Mouse (Mus musculus) spleen, postnatal 36 days (tissue): ENCODE results near the gene Dnajb4.
"Not testable (repeated sequence)": the region's sequence is repeated elsewhere in the genome, so short reads cannot be mapped to it uniquely, and the experiment has no call there.

Experiments
- DNase-seq, 2 experiments: peaks; one replicate each; pipeline ENCODE4 v3.0.0; 2022; ENCODE audit warnings: low spot score in 2 of 2, mixed read lengths in 1 of 2

The Dnajb4 gene

GRCm38 (mm10) chr3:152149449-152149848 lies 60.7 kb downstream of the Dnajb4 start:
- DNase-seq: no peak

GRCm38 (mm10) chr3:152147085-152147831 lies 62.8 kb downstream of the Dnajb4 start:
- no peak for DNase-seq

DNA sequence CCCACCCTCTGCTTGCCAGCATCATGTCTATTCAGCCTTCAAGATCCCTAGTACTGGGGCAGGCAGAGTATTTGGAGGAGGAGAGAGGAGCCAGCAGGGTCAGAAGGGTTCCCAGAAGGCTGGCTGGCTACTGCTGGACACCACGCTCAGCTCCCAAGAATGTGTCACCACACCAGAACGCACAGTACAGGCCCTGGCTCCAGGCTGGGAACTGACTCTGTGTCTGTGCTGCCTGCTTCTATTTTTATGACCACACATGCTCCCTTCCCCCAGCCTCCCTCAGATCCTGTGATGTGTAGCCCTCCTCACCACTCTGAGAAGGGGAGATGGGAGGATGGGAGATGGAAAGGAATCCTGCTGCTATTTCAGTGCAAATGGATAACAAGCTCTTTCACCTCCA lies 64.9 kb downstream of the Dnajb4 start:
- DNase-seq: no peak

DNA sequence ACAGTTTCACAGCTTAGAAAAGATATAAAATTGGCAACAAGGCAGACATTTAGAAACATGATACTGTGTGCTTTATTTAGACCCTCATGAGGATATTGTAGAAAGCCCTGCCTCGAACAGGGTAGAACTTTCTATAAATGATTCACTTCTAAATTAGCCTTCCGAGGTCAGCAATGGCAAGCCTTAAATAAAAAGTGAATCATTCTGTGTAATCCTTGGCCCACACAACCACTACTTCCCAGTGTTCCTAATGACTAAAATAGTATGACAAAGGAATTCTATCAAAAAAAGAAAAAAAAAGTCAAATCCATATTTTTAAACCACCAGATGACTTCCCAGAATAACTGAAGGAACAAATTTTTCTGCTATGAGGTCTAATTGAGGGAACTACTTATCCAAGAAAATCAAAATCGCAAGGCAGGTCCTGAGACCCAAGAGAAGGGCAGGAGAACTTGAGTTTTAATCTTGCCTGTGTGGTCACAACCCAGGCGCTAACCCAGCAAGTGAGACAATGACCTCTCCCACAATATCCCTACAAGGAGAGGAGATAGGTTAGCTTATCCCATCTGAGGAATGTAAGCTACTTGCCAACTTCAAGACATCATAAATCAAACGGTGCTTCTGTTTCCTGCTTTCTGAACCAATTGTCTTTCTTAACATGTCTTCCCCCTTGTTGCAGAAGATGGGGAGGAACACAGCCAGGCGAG lies 67.0 kb downstream of the Dnajb4 start:
- no peak for DNase-seq

- no peak for DNase-seq
Measured at GRCm38 (mm10) chr3:152142146-152142545, 68.0 kb downstream of the Dnajb4 start.

- DNase-seq: not testable (repeated sequence)
Measured at GRCm38 (mm10) chr3:152139308-152139707, 70.8 kb downstream of the Dnajb4 start.

DNA sequence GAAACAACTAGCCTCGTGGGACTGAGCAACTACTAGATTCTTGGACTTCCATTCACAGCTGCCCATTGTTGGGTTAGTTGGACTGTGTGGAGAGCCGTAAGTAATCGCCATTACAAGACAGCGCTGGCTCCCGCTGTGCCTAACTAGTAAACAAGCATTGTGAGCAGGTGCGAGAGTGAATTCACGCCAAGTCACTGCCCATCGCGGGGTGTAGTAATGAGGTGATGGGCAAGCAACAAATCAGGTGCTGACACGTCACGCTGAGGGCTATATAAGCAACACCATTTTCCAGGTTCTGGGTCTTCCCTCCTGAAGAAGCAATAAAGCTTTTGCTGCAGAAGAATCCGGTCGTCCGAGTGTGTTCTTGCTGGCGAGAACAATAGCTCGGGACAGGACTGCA lies 74.0 kb downstream of the Dnajb4 start:
- DNase-seq: not testable (repeated sequence)

DNA sequence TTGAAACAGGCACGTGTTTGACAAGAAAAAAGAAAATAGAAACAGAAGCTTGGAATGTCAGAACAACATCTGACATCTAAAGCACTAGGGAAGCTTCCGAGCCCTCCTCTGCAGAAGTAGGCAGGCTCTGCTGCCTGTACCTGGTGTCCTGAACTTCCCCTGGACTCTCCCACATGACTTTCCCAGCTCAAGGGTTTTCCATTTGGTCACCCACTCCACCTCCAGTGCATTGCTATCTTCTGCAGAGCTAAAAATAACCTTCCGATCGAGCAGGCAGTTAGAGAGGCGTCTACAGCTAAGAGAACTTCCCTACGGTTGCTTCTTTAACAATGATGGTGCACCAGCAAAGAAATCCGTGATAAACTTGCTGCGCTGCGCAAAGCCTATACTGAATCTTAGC lies 76.5 kb downstream of the Dnajb4 start:
- DNase-seq: no peak

DNA sequence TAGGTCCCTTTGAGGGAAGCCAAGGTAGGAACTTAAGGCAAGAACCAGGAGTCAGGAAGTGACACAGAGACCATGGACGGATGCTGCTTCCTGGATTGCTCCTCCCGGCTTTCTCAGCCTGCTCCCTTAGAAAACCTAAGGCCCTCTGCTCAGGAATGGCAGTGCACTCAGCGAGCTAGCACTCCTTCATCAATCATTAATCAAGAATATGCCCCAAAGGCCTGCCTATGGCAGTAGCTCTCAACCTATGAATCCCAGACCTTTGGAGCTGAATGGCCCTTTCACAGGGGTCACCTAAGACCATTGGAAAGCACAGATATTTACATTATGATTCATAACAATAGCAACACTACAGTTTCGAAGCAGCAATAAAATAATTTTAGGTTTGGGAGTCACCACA lies 79.1 kb downstream of the Dnajb4 start:
- no peak for DNase-seq

DNA sequence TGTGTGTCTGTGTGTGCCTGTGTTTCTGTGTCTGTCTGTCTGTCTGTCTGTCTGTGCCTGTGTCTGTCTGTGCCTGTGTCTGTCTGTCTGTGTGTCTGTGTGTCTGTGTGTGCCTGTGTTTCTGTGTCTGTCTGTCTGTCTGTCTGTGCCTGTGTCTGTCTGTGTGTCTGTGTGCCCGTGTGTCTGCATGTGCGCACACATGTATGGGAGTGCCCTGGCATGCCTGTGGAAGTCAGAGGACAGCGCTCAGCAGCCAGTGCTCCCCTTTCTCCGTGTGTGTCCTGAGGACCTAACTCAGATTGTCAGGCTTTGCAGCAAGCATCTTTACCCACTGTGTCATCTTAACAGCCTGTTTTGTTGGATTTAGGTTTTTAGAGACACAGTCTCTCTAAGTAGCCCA lies 80.7 kb downstream of the Dnajb4 start:
- DNase-seq: not testable (repeated sequence)

DNA sequence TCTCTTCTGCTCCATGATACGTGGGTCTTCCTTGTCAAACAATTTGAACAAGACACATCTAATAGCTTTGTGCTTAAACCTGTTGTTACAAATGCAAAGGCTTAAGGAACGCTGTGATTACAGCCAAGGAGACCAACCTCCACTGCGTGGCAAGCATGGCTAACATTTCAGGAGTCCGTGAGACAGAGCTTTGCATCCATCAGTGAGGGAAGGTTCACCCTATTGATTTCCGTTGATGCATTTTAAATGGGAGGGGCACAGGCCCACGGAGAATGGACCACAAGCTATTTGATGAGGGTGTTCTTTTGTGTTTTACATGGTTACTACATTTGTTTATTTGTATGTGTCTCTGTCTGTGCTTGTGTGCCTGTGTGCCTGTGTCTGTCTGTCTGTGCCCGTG lies 81.5 kb downstream of the Dnajb4 start:
- no peak for DNase-seq
